Mouse (Mus musculus) erythroblast, embryonic 14.5 days (primary cell): ENCODE data around the gene 9430038I01Rik. TPM values are rescaled to one million over a fixed set of nuclear protein-coding genes. Genes with fewer than 3 reads are reported as not detected.

ENCODE experiments used
- H3K27me3 ChIP-seq: 2 replicates; pipeline ENCODE4 v1.6.1; 2012; ENCODE audit warnings: inconsistent platforms; ENCODE audit not compliant: control insufficient read depth
- H3K36me3 ChIP-seq: 2 replicates; pipeline ENCODE4 v1.6.1; 2012; ENCODE audit warnings: mild to moderate bottlenecking, inconsistent platforms; ENCODE audit not compliant: control insufficient read depth
- H3K4me1 ChIP-seq: 2 replicates; pipeline ENCODE4 v1.6.1; 2012; ENCODE audit warnings: inconsistent platforms; ENCODE audit not compliant: control insufficient read depth
- H3K4me3 ChIP-seq: replicated peaks from 2 replicates; pipeline ENCODE3; 2012; ENCODE audit warnings: moderate library complexity, mild to moderate bottlenecking, inconsistent platforms
- H3K9me3 ChIP-seq: 2 replicates; pipeline ENCODE4 v1.6.1; 2012; ENCODE audit warnings: low read length, inconsistent platforms, mixed read lengths; ENCODE audit not compliant: control insufficient read depth
- GATA1 ChIP-seq: IDR thresholded peaks from 2 replicates; pipeline ENCODE4 v1.6.1; 2012; ENCODE audit warnings: low read length, inconsistent platforms, mixed read lengths
- TAL1 ChIP-seq: IDR thresholded peaks from 3 replicates; pipeline ENCODE4 v1.6.1; 2012; ENCODE audit warnings: low read length, inconsistent platforms, mixed read lengths
- polyA plus RNA-seq: library from polyadenylated mRNA; stranded (reverse); fragments of >175 nt; gene quantifications from 2 replicates; pipeline ENCODE4 v1.2.3, GENCODE M21; 2012

9430038I01Rik gene
- polyA plus RNA-seq, 1 experiment = 1.0 TPM

- H3K9me3 ChIP-seq = no peaks in the 10 kb centered on the region; the same call in 1 of the 2 replicates
- no peaks in the 10 kb centered on the region for H3K27me3 ChIP-seq
- H3K4me3 ChIP-seq = no peak overlapping the region
- H3K4me1 ChIP-seq = no peaks in the 10 kb centered on the region
- TF ChIP-seq GATA1 (no peak), TAL1 (no peak)
- H3K36me3 ChIP-seq = no peaks in the 10 kb centered on the region
Observed at GRCm38 (mm10) chr7:137387863-137388262, 22.7 kb downstream of the 9430038I01Rik start.

DNA sequence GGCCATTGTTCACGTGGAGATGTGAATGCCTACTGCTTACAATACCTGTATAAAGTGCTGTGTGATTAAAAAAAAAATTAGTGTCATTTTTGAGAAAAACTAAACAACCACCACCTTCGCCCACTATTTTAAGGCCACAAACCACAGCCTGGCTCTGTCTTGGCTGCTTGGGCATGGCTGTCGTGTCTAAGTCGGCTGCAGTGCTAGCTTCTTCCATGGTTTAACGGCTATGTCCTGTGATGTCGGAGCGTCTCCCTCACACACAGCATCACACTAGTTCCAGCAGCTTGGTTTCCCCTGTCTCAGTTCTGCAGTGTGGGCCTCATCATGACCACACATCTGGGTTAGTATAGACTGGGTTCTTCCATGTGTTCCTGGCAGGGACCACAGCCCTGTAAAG, 35.6 kb downstream of the 9430038I01Rik start:
- H3K4me3 ChIP-seq = no peak overlapping the region
- TF ChIP-seq GATA1 (no peak), TAL1 (no peak)
- no peaks in the 10 kb centered on the region for H3K36me3 ChIP-seq
- H3K27me3 ChIP-seq = no peaks in the 10 kb centered on the region
- H3K4me1 ChIP-seq = no peaks in the 10 kb centered on the region
- H3K9me3 ChIP-seq = no peaks in the 10 kb centered on the region

GRCm38 (mm10) chr7:137371770-137372169, 38.8 kb downstream of the 9430038I01Rik start:
- Histone ChIP-seq H3K4me1 (no peaks in the 10 kb centered on the region), H3K9me3 (no peaks in the 10 kb centered on the region), H3K36me3 (no peaks in the 10 kb centered on the region), H3K27me3 (no peaks in the 10 kb centered on the region), H3K4me3 (no peak overlapping the region)
- TF ChIP-seq TAL1 (no peak), GATA1 (no peak)

DNA sequence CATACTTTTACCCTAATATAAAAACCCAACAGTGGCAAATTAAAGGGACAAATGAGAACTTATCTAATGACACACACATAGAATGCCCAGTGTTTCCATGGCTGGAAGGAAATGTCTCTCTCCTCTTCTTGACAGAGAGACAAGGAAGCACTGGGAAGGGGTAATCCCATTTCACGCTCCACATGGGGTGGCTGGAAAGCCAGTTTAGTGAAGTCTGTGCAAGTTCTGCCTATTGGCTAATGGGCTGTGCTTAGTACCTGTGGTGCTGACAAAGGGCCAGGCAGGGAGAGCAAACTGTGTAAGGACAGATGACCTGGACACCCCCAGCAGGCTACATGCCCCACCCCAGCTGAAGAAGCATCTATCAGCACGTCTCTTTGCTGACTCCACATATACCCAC, 40.4 kb downstream of the 9430038I01Rik start:
- no peaks in the 10 kb centered on the region for H3K36me3 ChIP-seq
- TF ChIP-seq TAL1 = no peak
- no peaks in the 10 kb centered on the region for H3K9me3 ChIP-seq
- H3K4me3 ChIP-seq = no peak overlapping the region
- no peaks in the 10 kb centered on the region for H3K27me3 ChIP-seq
- no peaks in the 10 kb centered on the region for H3K4me1 ChIP-seq

GRCm38 (mm10) chr7:137366736-137367135, 43.8 kb downstream of the 9430038I01Rik start:
- no peak for TF ChIP-seq GATA1
- no peak for TF ChIP-seq TAL1
- no peaks in the 10 kb centered on the region for H3K9me3 ChIP-seq
- H3K4me1 ChIP-seq = no peaks in the 10 kb centered on the region
- no peaks in the 10 kb centered on the region for H3K27me3 ChIP-seq
- H3K4me3 ChIP-seq = no peak overlapping the region
- no peaks in the 10 kb centered on the region for H3K36me3 ChIP-seq

DNA sequence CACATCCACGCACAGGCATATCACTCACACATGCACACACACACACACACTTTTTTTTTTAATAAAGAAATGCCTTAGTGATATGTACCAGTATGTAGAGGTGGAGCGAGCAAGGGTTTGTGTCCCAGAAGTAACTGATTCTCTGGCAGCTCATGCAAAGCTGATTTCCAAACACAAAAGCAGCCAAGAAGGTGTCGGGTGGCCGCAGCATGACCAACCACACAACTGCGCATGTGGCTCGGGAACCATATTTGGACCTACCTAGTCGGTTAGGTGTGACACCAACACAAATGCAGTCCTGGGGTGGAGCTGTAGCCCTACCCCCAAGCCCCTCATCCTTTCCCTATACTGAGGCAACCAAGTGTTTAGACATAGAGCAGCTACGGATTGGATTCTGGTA, 45.5 kb downstream of the 9430038I01Rik start:
- Histone ChIP-seq H3K36me3 (no peaks in the 10 kb centered on the region), H3K4me1 (no peaks in the 10 kb centered on the region), H3K4me3 (no peak overlapping the region), H3K27me3 (no peaks in the 10 kb centered on the region), H3K9me3 (no peaks in the 10 kb centered on the region)
- TF ChIP-seq TAL1 = no peak
- no peak for TF ChIP-seq GATA1

DNA sequence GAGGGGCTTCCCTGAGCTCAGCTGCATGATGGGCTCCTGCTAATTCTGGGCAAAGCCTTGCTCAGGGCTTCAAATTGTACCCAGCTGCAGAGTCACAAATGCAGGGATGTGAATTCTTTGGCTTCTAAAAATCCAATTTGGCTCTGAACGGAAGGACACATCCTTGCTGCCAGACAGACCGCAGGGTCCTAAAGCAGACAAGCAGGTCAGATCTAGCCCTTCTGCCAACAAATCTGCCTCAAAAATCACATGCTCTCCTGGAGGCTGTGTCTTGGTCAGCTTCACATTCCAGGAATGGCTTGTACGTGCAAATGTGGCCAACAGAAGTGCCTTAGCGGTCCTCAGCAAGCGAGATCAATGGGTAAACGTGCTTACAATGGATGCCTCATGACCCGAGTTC, 46.0 kb downstream of the 9430038I01Rik start:
- H3K27me3 ChIP-seq = no peaks in the 10 kb centered on the region
- TF ChIP-seq TAL1 (no peak), GATA1 (no peak)
- H3K4me3 ChIP-seq = no peak overlapping the region
- no peaks in the 10 kb centered on the region for H3K9me3 ChIP-seq
- H3K36me3 ChIP-seq = no peaks in the 10 kb centered on the region
- no peaks in the 10 kb centered on the region for H3K4me1 ChIP-seq

DNA sequence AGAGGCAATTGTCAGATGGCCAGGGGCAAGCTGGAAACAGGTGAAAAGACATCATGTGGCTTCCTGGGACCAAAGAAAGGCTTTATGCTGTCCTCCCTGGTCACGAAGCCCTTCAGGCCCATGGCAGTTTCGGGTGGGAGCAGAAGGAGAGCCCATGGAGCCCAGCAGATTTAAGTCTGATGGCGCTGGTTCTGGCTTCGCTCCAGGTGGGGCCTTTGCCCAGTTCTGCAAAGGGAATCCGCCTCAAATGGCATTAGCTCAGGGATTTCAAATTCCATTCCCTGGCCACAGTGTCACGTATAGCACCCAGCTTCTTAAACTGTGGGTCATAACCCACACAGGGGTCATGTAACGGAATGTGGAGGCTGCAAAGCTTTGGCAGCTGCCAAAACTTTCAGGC, 63.7 kb downstream of the 9430038I01Rik start:
- H3K9me3 ChIP-seq = peaks cover 2% of the 10 kb centered on the region; the same call in 1 of the 2 replicates
- H3K4me1 ChIP-seq = no peaks in the 10 kb centered on the region

DNA sequence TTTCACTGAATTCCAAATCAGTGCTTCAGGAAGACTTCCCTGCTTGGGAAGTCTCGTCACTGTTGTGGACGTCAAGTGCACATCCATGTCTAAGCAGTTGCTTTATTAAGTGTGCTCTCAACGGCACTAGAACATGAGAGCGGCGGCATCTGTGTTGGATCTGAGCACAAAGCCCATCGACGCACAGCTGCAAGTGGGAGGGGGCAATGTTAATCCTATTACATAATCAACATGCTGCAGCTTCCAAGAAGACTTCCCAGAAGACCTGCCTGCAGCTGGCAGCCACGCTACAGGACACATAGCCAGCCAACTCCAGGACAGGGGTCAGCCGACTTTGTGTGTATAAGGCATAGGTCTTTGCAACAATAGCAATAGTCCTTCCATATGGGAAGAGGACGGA, 64.5 kb downstream of the 9430038I01Rik start:
- H3K4me1 ChIP-seq = no peaks in the 10 kb centered on the region
- peaks cover 2% of the 10 kb centered on the region; the same call in 1 of the 2 replicates for H3K9me3 ChIP-seq
- no peaks in the 10 kb centered on the region for H3K27me3 ChIP-seq
- no peak overlapping the region for H3K4me3 ChIP-seq
- TF ChIP-seq TAL1 (no peak), GATA1 (no peak)
- H3K36me3 ChIP-seq = no peaks in the 10 kb centered on the region

More for the DNA sequence above, 63.7 kb downstream of the 9430038I01Rik start:
- no peak overlapping the region for H3K4me3 ChIP-seq
- TF ChIP-seq TAL1 = no peak
- no peak for TF ChIP-seq GATA1
- H3K36me3 ChIP-seq = no peaks in the 10 kb centered on the region
- H3K27me3 ChIP-seq = no peaks in the 10 kb centered on the region

DNA sequence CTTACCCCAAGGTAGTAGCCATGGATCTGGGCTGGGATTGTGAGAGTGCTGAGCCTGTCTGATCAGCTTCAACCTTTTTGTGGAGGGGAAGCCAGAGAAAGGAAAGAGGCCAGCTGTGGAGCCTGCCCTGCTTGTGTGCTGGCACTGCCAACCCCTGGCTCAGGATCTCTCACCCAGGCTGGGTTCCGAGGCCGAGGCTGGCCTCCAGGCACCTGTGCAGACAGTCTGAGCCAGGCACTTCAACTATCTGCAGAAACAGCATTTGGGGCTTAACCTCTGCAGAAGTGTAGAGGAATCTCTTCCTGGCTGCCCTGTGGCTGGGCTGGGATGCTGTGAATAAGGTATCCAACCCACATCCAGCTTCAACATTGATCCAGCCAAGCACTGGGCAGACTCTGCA, 76.6 kb downstream of the 9430038I01Rik start:
- H3K4me3 ChIP-seq = no peak overlapping the region
- H3K27me3 ChIP-seq = peaks cover 3% of the 10 kb centered on the region; the same call in 1 of the 2 replicates
- no peaks in the 10 kb centered on the region for H3K9me3 ChIP-seq
- H3K4me1 ChIP-seq = no peaks in the 10 kb centered on the region
- no peaks in the 10 kb centered on the region for H3K36me3 ChIP-seq
- no peak for TF ChIP-seq TAL1
- TF ChIP-seq GATA1 = no peak

Other genes starting within 250 kb of the 9430038I01Rik start
- not detected in 2 replicates for gene Ebf3, start 96.3 kb downstream of the 9430038I01Rik start, polyA plus RNA-seq
- 4.3 and 6.8 TPM in 2 replicates for gene Glrx3, start 26.9 kb upstream of the 9430038I01Rik start, polyA plus RNA-seq